In the genomic region with DNA sequence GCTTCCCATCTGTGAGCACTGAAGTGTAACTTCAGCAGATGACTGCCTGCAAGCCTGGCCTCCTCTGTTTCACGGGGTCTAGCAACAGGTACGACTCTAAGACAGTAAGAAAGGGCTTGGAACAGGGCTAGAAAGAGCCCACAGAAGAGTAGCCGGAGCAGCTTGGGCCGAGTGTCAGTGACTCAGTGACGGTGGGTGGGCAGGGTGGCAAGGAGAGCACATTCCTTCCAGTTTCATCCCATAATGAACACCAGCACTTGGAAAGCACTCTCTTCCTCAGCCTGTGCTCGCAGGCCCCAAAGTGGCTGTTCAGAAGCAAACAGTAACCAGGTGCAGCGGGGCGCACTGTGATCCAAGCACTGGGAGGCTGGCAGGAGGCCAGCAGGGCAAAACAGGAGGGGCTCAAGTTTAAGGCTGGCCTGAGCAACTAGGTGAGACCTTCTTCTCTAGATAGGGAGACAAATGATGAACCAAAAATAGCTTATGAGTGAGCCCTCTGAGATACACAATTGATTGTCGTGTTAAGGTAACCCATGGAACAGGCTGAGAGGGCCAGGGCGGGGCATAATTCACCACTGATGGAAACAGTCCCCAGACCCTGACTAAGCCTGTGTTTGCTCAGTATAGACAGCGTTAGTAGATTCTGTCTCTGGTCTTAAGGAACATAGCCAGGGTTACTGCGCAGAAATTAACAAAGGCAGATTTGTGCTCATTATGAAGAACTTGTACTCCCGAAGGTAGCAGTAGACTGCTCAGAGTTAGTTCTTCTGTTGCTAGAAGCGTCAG, we compare ENCODE assay signal across 8 mouse cellular contexts. TPM values are rescaled to one million over a fixed set of nuclear protein-coding genes. Genes with fewer than 3 reads are reported as not detected.
A peak's percentile ranks its signal among the peaks of the same experiment; 100 is the strongest.
DNase-seq lines count a peak whose midpoint lies in the region; ATAC-seq lines count a peak whose summit lies in the region.

No protein-coding gene starts in this region.

- no peaks in the 10 kb centered on the region for H3K27me3 ChIP-seq in kidney, embryonic 14.5 days (ENCODE audit: control insufficient read depth, insufficient read depth, low read length)
- no peaks in the 10 kb centered on the region for H3K27me3 ChIP-seq in hindbrain, embryonic 11.5 days (ENCODE audit: control insufficient read depth, insufficient read depth, low read length)
- H3K27me3 ChIP-seq in midbrain, embryonic 16.5 days (ENCODE audit: control insufficient read depth, insufficient read depth, low read depth, low read length), result no peaks in the 10 kb centered on the region

- no peak overlapping the region for H3K4me3 ChIP-seq in kidney, embryonic 14.5 days (ENCODE audit: low read length)
- no peak overlapping the region for H3K4me3 ChIP-seq in hindbrain, embryonic 11.5 days (ENCODE audit: low read depth, low read length)
- H3K4me3 ChIP-seq in midbrain, embryonic 16.5 days (ENCODE audit: low read depth, low read length), result no peak overlapping the region

- no peak overlapping the region for H3K9ac ChIP-seq in kidney, embryonic 14.5 days (ENCODE audit: low read depth, low read length)
- 0 out of 2 replicates have a peak overlapping the region, but pooled peaks have one; percentile 23 for H3K9ac ChIP-seq in hindbrain, embryonic 11.5 days (ENCODE audit: low read depth, low read length)
- H3K9ac ChIP-seq in midbrain, embryonic 16.5 days (ENCODE audit: low read depth, low read length), result no peak overlapping the region

- WGBS in kidney, embryonic 14.5 days, result 67% methylated on average over 14 of the region's 14 CpGs
- 67% methylated on average over 14 of the region's 14 CpGs for WGBS in hindbrain, embryonic 11.5 days
- WGBS in midbrain, embryonic 16.5 days, result 43% methylated on average over 14 of the region's 14 CpGs

- H3K36me3 ChIP-seq in kidney, embryonic 14.5 days (ENCODE audit: control insufficient read depth, insufficient read depth, low read length), result peaks cover 20% of the 10 kb centered on the region; the same call in 1 of the 2 replicates
- 0 out of 2 replicates have a peak, but pooled peaks cover 2% of the 10 kb centered on the region for H3K36me3 ChIP-seq in hindbrain, embryonic 11.5 days (ENCODE audit: control insufficient read depth, insufficient read depth, low read length)
- 0 out of 2 replicates have a peak, but pooled peaks cover 3% of the 10 kb centered on the region for H3K36me3 ChIP-seq in midbrain, embryonic 16.5 days (ENCODE audit: control insufficient read depth, insufficient read depth, low read length)

- H3K4me2 ChIP-seq in kidney, embryonic 14.5 days (replicated peaks; ENCODE audit: low read depth, low read length), result no peak overlapping the region
- no peak overlapping the region; the same call in 1 of the 2 replicates for H3K4me2 ChIP-seq in hindbrain, embryonic 11.5 days (replicated peaks; ENCODE audit: low read depth, low read length)
- no peak overlapping the region; the same call in 1 of the 2 replicates for H3K4me2 ChIP-seq in midbrain, embryonic 16.5 days (ENCODE audit: low read length)

- no peak for DNase-seq in kidney, adult 11 months
- DNase-seq in ZHBTc4 (ENCODE audit: low read depth, low spot score), result peak; percentile 51
- DNase-seq in hindbrain, embryonic 11.5 days (ENCODE audit: low spot score), result no peak
- no peak for DNase-seq in frontal cortex, postnatal 14 days (ENCODE audit: low spot score in 2 of 2)
- no peak for DNase-seq in left cerebral cortex, adult 11 months (ENCODE audit: low spot score)
- no peak for DNase-seq in right cerebral cortex, postnatal 25 days

- H3K4me1 ChIP-seq in kidney, embryonic 14.5 days (ENCODE audit: control insufficient read depth, insufficient read depth, low read length), result peaks cover 56% of the 10 kb centered on the region
- peaks cover 42% of the 10 kb centered on the region for H3K4me1 ChIP-seq in hindbrain, embryonic 11.5 days (replicated peaks; ENCODE audit: control insufficient read depth, insufficient read depth, low read length)
- H3K4me1 ChIP-seq in midbrain, embryonic 16.5 days (ENCODE audit: control insufficient read depth, insufficient read depth, low read length), result peaks cover 63% of the 10 kb centered on the region

- ATAC-seq in kidney, embryonic 14.5 days (ENCODE audit: low FRiP score, low TSS enrichment), result no peak
- ATAC-seq in hindbrain, embryonic 11.5 days (ENCODE audit: low FRiP score), result no peak
- ATAC-seq in midbrain, embryonic 16.5 days, result no peak

- peak overlapping the region; percentile 84 for H3K27ac ChIP-seq in kidney, embryonic 14.5 days (ENCODE audit: low read depth, low read length)
- H3K27ac ChIP-seq in hindbrain, embryonic 11.5 days (ENCODE audit: low read depth, low read length), result peak overlapping the region; percentile 90; the same call in 1 of the 2 replicates
- H3K27ac ChIP-seq in midbrain, embryonic 16.5 days (ENCODE audit: low read length), result peak overlapping the region; percentile 59

- no peaks in the 10 kb centered on the region for H3K9me3 ChIP-seq in kidney, embryonic 14.5 days (ENCODE audit: control insufficient read depth, low read length)
- no peaks in the 10 kb centered on the region for H3K9me3 ChIP-seq in hindbrain, embryonic 11.5 days (ENCODE audit: control insufficient read depth, low read length)
- no peaks in the 10 kb centered on the region for H3K9me3 ChIP-seq in midbrain, embryonic 16.5 days (replicated peaks; ENCODE audit: control insufficient read depth, low read length, poor library complexity, severe bottlenecking)

RNA-seq across cellular contexts. Expression of a gene that starts 17.1 kb away (rescaled TPM):
- polyA plus RNA-seq in kidney, embryonic 14.5 days (2014; fragmentation: Nextera tagmentation; extraction: Ambion mirVana), result 0.23 and 0.49 TPM in 2 replicates
- polyA plus RNA-seq in hindbrain, embryonic 11.5 days (2014; fragmentation: Nextera tagmentation; extraction: Ambion mirVana), result 0.42 and 0.51 TPM in 2 replicates
- polyA plus RNA-seq in midbrain, embryonic 16.5 days (2015; fragmentation: Nextera tagmentation; extraction: Ambion mirVana), result 0.14 and 0.29 TPM in 2 replicates
